Mouse (Mus musculus) gastrocnemius, postnatal 14 days (tissue): ENCODE measurements around the gene Olfr1188. TPM values are rescaled to one million over a fixed set of nuclear protein-coding genes. Genes with fewer than 3 reads are reported as not detected.
"Not testable (repeated sequence)": the region's sequence is repeated elsewhere in the genome, so short reads cannot be mapped to it uniquely, and the experiment has no call there.

Experiments
- DNase-seq: peaks from one replicate; pipeline ENCODE4 v3.0.0; 2021; ENCODE audit warnings: mixed read lengths
- intact Hi-C: fragments of 180-260 bp; cut with DNase I; formaldehyde crosslinking; loops from one replicate; pipeline ENCODE4 v1.15.1; 2025; ENCODE audit warnings: low total_unique reads
- long read RNA-seq, 2 experiments: library from polyadenylated mRNA; stranded (forward); transcript quantifications; one replicate each; pipeline ENCODE4 v2.0.0; 2021
- total RNA-seq, 2 experiments: library from RNA; stranded (reverse); gene quantifications; 2 replicates each; pipeline ENCODE4 v1.2.3; 2021

The Olfr1188 gene
- total RNA-seq = not detected
- long read RNA-seq, experiment 1 = 0 reads
- long read RNA-seq, experiment 2 = 0 reads

- intact Hi-C loops = no loop called here
- DNase-seq = no peak
Observed at GRCm38 (mm10) chr2:88556635-88557034, at the start of gene Olfr1188. Olfr1188 (plus strand) TSS chr2:88556935.

- DNase-seq = no peak
- intact Hi-C loops = no loop called here
Observed at GRCm38 (mm10) chr2:88518251-88518650, 38.5 kb upstream of the Olfr1188 start, which contains the start of gene Olfr1186. Olfr1186 (plus strand) TSS chr2:88518551.

- no peak for DNase-seq
- intact Hi-C loops = no loop called here
Observed at GRCm38 (mm10) chr2:88525720-88526119, 31.0 kb upstream of the Olfr1188 start.

GRCm38 (mm10) chr2:88572696-88573095 lies 16.0 kb downstream of the Olfr1188 start:
- intact Hi-C loops, DNase-seq: not testable (repeated sequence)

GRCm38 (mm10) chr2:88586154-88586553 lies 29.4 kb downstream of the Olfr1188 start, which contains the start of gene Olfr1189:
Olfr1189 (plus strand) TSS chr2:88586454.
- DNase-seq = no peak
- intact Hi-C loops = no loop called here

Other genes with a start within 250 kb of the Olfr1188 start
- not detected for gene Olfr1174-ps, start 241.8 kb upstream of the Olfr1188 start, total RNA-seq
- not detected for gene Olfr1175-ps, start 229.7 kb upstream of the Olfr1188 start, total RNA-seq
- gene Olfr1176, start 220.2 kb upstream of the Olfr1188 start, total RNA-seq = not detected
- not detected for gene Olfr1177-ps, start 210.4 kb upstream of the Olfr1188 start, total RNA-seq
- gene Olfr1178, start 169.9 kb upstream of the Olfr1188 start, total RNA-seq = not detected
- gene Olfr1179, start 150.5 kb upstream of the Olfr1188 start, total RNA-seq = not detected
- not detected for gene Olfr1180, start 137.8 kb upstream of the Olfr1188 start, total RNA-seq
- not detected for gene Olfr1181, start 130.8 kb upstream of the Olfr1188 start, total RNA-seq
- not detected for gene Gm13757, start 107.8 kb upstream of the Olfr1188 start, total RNA-seq
- gene Olfr1183, start 102.1 kb upstream of the Olfr1188 start, total RNA-seq = not detected
- not detected for gene Olfr1184, start 73.3 kb upstream of the Olfr1188 start, total RNA-seq
- not detected for gene Olfr1185-ps1, start 63.6 kb upstream of the Olfr1188 start, total RNA-seq
- not detected for gene Olfr1186, start 38.4 kb upstream of the Olfr1188 start, total RNA-seq
- gene Olfr1189, start 29.5 kb downstream of the Olfr1188 start, total RNA-seq = not detected
- gene Olfr1191-ps1, start 83.6 kb downstream of the Olfr1188 start, total RNA-seq = under 1 TPM in 1 of 2 experiments, not detected in 1; 0.04 TPM
- gene Olfr1192-ps1, start 91.6 kb downstream of the Olfr1188 start, total RNA-seq = not detected
- not detected for gene Olfr1193, start 118.7 kb downstream of the Olfr1188 start, total RNA-seq
- not detected for gene Olfr1195, start 132.3 kb downstream of the Olfr1188 start, total RNA-seq
- gene Olfr1196, start 147.7 kb downstream of the Olfr1188 start, total RNA-seq = not detected
- not detected for gene Olfr1197, start 175.4 kb downstream of the Olfr1188 start, total RNA-seq
- gene Olfr1198, start 194.4 kb downstream of the Olfr1188 start, total RNA-seq = not detected
- gene Olfr1199, start 203.5 kb downstream of the Olfr1188 start, total RNA-seq = not detected
- not detected for gene Olfr1200, start 213.6 kb downstream of the Olfr1188 start, total RNA-seq
- not detected for gene Olfr1201, start 236.1 kb downstream of the Olfr1188 start, total RNA-seq